Mouse (Mus musculus) lung, embryonic 16.5 days (tissue): ENCODE results near the gene Fnip2. TPM values are rescaled to one million over a fixed set of nuclear protein-coding genes. Genes with fewer than 3 reads are reported as not detected.
"Not testable (repeated sequence)": the region's sequence is repeated elsewhere in the genome, so short reads cannot be mapped to it uniquely, and the experiment has no call there.

Source experiments
- ATAC-seq: fragments of 200-750 bp; cut with Nextera tagmentation; 2 replicates; pipeline ENCODE4 v1.8.0; 2017; ENCODE audit warnings: low read depth, mild to moderate bottlenecking, moderate library complexity
- H3K27ac ChIP-seq: fragments of 300-500 bp; sonication (generic); 2 replicates; pipeline ENCODE4 v1.5.1; 2014; ENCODE audit warnings: mild to moderate bottlenecking, control low read depth, low read length
- H3K27me3 ChIP-seq: fragments of 300-500 bp; sonication (generic); 2 replicates; pipeline ENCODE4 v1.6.1; 2014; ENCODE audit warnings: low read depth, low read length, mixed read lengths; ENCODE audit not compliant: control insufficient read depth, insufficient read depth
- H3K36me3 ChIP-seq: fragments of 300-500 bp; sonication (generic); 2 replicates; pipeline ENCODE4 v1.6.1; 2014; ENCODE audit warnings: low read length; ENCODE audit not compliant: control insufficient read depth, insufficient read depth
- H3K4me1 ChIP-seq: fragments of 300-500 bp; sonication (generic); replicated peaks from 2 replicates; pipeline ENCODE4 v1.6.1; 2014; ENCODE audit warnings: low read length, mixed read lengths; ENCODE audit not compliant: control insufficient read depth, insufficient read depth
- H3K4me2 ChIP-seq: fragments of 300-500 bp; sonication (generic); 2 replicates; pipeline ENCODE4 v1.6.1; 2014; ENCODE audit warnings: low read depth, low read length, control low read depth
- H3K4me3 ChIP-seq: fragments of 300-500 bp; sonication (generic); 2 replicates; pipeline ENCODE4 v1.5.1; 2014; ENCODE audit warnings: mild to moderate bottlenecking, low read length, control low read depth
- H3K9ac ChIP-seq: fragments of 300-500 bp; sonication (generic); 2 replicates; pipeline ENCODE4 v1.6.1; 2014; ENCODE audit warnings: low read length, control low read depth
- H3K9me3 ChIP-seq: fragments of 300-500 bp; sonication (generic); 2 replicates; pipeline ENCODE4 v1.6.1; 2016; ENCODE audit warnings: low read length; ENCODE audit not compliant: control insufficient read depth
- WGBS: fragments of 180-500 bp; shearing (Covaris S2); extraction: QIAGEN DNeasy Blood & Tissue Kit; methylation state at CpG from one replicate; pipeline ENCODE4 v1.1.7; 2014; 5-methylcytosine and 5-hydroxymethylcytosine counted together
- polyA plus RNA-seq: library from polyadenylated mRNA; unstranded; fragments of >200 nt; fragmentation: Nextera tagmentation; extraction: Ambion mirVana; gene quantifications from 2 replicates; pipeline ENCODE4 v1.2.1, GENCODE M21; 2015

The Fnip2 gene
- polyA plus RNA-seq, 1 experiment from 2014 or later: 3.2 TPM

- H3K4me1 ChIP-seq, H3K27me3 ChIP-seq, H3K36me3 ChIP-seq, H3K27ac ChIP-seq, ATAC-seq, H3K4me2 ChIP-seq, H3K9ac ChIP-seq, H3K4me3 ChIP-seq, H3K9me3 ChIP-seq: not testable (repeated sequence)
- 74% methylated on average over 3 of the region's 3 CpGs for WGBS
Observed at GRCm38 (mm10) chr3:79446648-79447047, 120.9 kb downstream of the Fnip2 start.

- no peak for ATAC-seq
- H3K4me2 ChIP-seq: no peak overlapping the region
- peaks cover 3% of the 10 kb centered on the region for H3K9me3 ChIP-seq
- no peak overlapping the region for H3K9ac ChIP-seq
- H3K4me1 ChIP-seq: peaks cover 2% of the 10 kb centered on the region; the same call in 1 of the 2 replicates
- H3K27ac ChIP-seq: no peak overlapping the region
- H3K27me3 ChIP-seq: no peaks in the 10 kb centered on the region
- WGBS: 85% methylated on average over 4 of the region's 4 CpGs
- H3K4me3 ChIP-seq: no peak overlapping the region
- H3K36me3 ChIP-seq: no peaks in the 10 kb centered on the region
Observed at GRCm38 (mm10) chr3:79446124-79446523, 121.5 kb downstream of the Fnip2 start.

GRCm38 (mm10) chr3:79445041-79445440, 122.6 kb downstream of the Fnip2 start:
- Histone ChIP-seq H3K4me2 (no peak overlapping the region), H3K27ac (no peak overlapping the region), H3K9ac (no peak overlapping the region), H3K27me3 (no peaks in the 10 kb centered on the region), H3K4me3 (no peak overlapping the region), H3K36me3 (no peaks in the 10 kb centered on the region), H3K4me1 (peaks cover 6% of the 10 kb centered on the region), H3K9me3 (peaks cover 3% of the 10 kb centered on the region)
- 59% methylated on average over 8 of the region's 8 CpGs for WGBS
- ATAC-seq: no peak

GRCm38 (mm10) chr3:79443850-79444249, 123.7 kb downstream of the Fnip2 start:
- Histone ChIP-seq H3K27me3 (no peaks in the 10 kb centered on the region), H3K4me1 (peaks cover 5% of the 10 kb centered on the region), H3K27ac (no peak overlapping the region), H3K9me3 (peaks cover 3% of the 10 kb centered on the region), H3K9ac (no peak overlapping the region), H3K4me3 (no peak overlapping the region), H3K36me3 (no peaks in the 10 kb centered on the region), H3K4me2 (no peak overlapping the region)
- no peak for ATAC-seq
- WGBS: 60% methylated on average over 4 of the region's 4 CpGs

- ATAC-seq: peak; percentile 38; the same call in 1 of the 2 replicates
- peaks cover 3% of the 10 kb centered on the region for H3K9me3 ChIP-seq
- 57% methylated on average over 12 of the region's 12 CpGs for WGBS
- no peak overlapping the region for H3K4me3 ChIP-seq
- peak overlapping the region; percentile 25; the same call in 1 of the 2 replicates for H3K4me2 ChIP-seq
- H3K36me3 ChIP-seq: no peaks in the 10 kb centered on the region
- H3K9ac ChIP-seq: no peak overlapping the region
- no peak overlapping the region for H3K27ac ChIP-seq
- H3K27me3 ChIP-seq: no peaks in the 10 kb centered on the region
- H3K4me1 ChIP-seq: peaks cover 4% of the 10 kb centered on the region
Observed at GRCm38 (mm10) chr3:79440976-79441491, 126.6 kb downstream of the Fnip2 start.

GRCm38 (mm10) chr3:79438276-79438675, 129.3 kb downstream of the Fnip2 start:
- Histone ChIP-seq H3K27me3 (no peaks in the 10 kb centered on the region), H3K4me2 (no peak overlapping the region), H3K4me3 (no peak overlapping the region), H3K36me3 (no peaks in the 10 kb centered on the region), H3K27ac (no peak overlapping the region), H3K4me1 (peaks cover 4% of the 10 kb centered on the region), H3K9ac (no peak overlapping the region), H3K9me3 (no peaks in the 10 kb centered on the region)
- no peak for ATAC-seq
- WGBS: 94% methylated on average over 3 of the region's 3 CpGs

GRCm38 (mm10) chr3:79436186-79436585, 131.4 kb downstream of the Fnip2 start:
- H3K36me3 ChIP-seq: no peaks in the 10 kb centered on the region
- ATAC-seq: no peak

GRCm38 (mm10) chr3:79434985-79435384, 132.6 kb downstream of the Fnip2 start:
- Histone ChIP-seq H3K9ac (no peak overlapping the region), H3K36me3 (no peaks in the 10 kb centered on the region), H3K4me3 (no peak overlapping the region), H3K27me3 (no peaks in the 10 kb centered on the region), H3K27ac (no peak overlapping the region), H3K4me1 (no peaks in the 10 kb centered on the region), H3K4me2 (no peak overlapping the region), H3K9me3 (no peaks in the 10 kb centered on the region)
- no peak for ATAC-seq
- 66% methylated on average over 5 of the region's 5 CpGs for WGBS

More at GRCm38 (mm10) chr3:79436186-79436585, 131.4 kb downstream of the Fnip2 start:
- Histone ChIP-seq H3K9me3 (no peaks in the 10 kb centered on the region), H3K27ac (no peak overlapping the region), H3K4me2 (no peak overlapping the region), H3K4me1 (peaks cover 4% of the 10 kb centered on the region), H3K27me3 (no peaks in the 10 kb centered on the region), H3K9ac (no peak overlapping the region), H3K4me3 (no peak overlapping the region)
- 75% methylated on average over 7 of the region's 7 CpGs for WGBS

- Histone ChIP-seq H3K4me3 (no peak overlapping the region), H3K9me3 (no peaks in the 10 kb centered on the region), H3K4me2 (no peak overlapping the region), H3K9ac (no peak overlapping the region), H3K36me3 (no peaks in the 10 kb centered on the region), H3K27ac (no peak overlapping the region), H3K27me3 (no peaks in the 10 kb centered on the region), H3K4me1 (no peaks in the 10 kb centered on the region)
- no peak for ATAC-seq
- WGBS: 80% methylated on average over 9 of the region's 9 CpGs
Observed at GRCm38 (mm10) chr3:79434436-79434835, 133.2 kb downstream of the Fnip2 start.

GRCm38 (mm10) chr3:79433593-79433992, 134.0 kb downstream of the Fnip2 start:
- H3K9me3 ChIP-seq: no peaks in the 10 kb centered on the region
- H3K4me3 ChIP-seq: no peak overlapping the region
- H3K27me3 ChIP-seq: no peaks in the 10 kb centered on the region
- no peak overlapping the region for H3K27ac ChIP-seq
- H3K4me2 ChIP-seq: no peak overlapping the region
- no peak for ATAC-seq
- H3K36me3 ChIP-seq: no peaks in the 10 kb centered on the region
- H3K4me1 ChIP-seq: no peaks in the 10 kb centered on the region
- H3K9ac ChIP-seq: no peak overlapping the region
